Mouse (Mus musculus): ENCODE measurements around the gene Rbm26.

The Rbm26 gene

GRCm38 (mm10) chr14:105085332-105085993 is 91.7 kb downstream of the Rbm26 start:
- no peak for DNase-seq

- no peak for DNase-seq
These were observed 92.3 kb downstream of the Rbm26 start for GRCm38 (mm10) chr14:105084757-105085330.

- no peak for DNase-seq
These were observed 93.0 kb downstream of the Rbm26 start for GRCm38 (mm10) chr14:105084106-105084505.

- no peak for DNase-seq
These were observed 102.4 kb downstream of the Rbm26 start for GRCm38 (mm10) chr14:105074776-105075175.

GRCm38 (mm10) chr14:105074376-105074775 is 102.8 kb downstream of the Rbm26 start:
- DNase-seq: no peak

GRCm38 (mm10) chr14:105071010-105071509 is 106.1 kb downstream of the Rbm26 start:
- no peak for DNase-seq

GRCm38 (mm10) chr14:105070258-105071009 is 106.7 kb downstream of the Rbm26 start:
- no peak for DNase-seq

GRCm38 (mm10) chr14:105068060-105068459 is 109.1 kb downstream of the Rbm26 start:
- DNase-seq: no peak

- DNase-seq: no peak
These were observed 112.9 kb downstream of the Rbm26 start for GRCm38 (mm10) chr14:105064243-105064642.

- no peak for DNase-seq
These were observed 115.9 kb downstream of the Rbm26 start for GRCm38 (mm10) chr14:105061230-105061629.

- DNase-seq: no peak
These were observed 119.2 kb downstream of the Rbm26 start for GRCm38 (mm10) chr14:105057934-105058333.
